Mouse (Mus musculus) bone marrow macrophage, adult 2 months (primary cell): ENCODE measurements around the gene Tbx10. TPM values are rescaled to one million over a fixed set of nuclear protein-coding genes. Genes with fewer than 3 reads are reported as not detected.

Experiments used
- H3K27ac ChIP-seq: 2 replicates; pipeline ENCODE4 v1.5.1; 2012; ENCODE audit warnings: low read depth, low read length; ENCODE audit not compliant: insufficient read depth
- H3K4me1 ChIP-seq: 2 replicates; pipeline ENCODE4 v1.6.1; 2012; ENCODE audit warnings: low read length; ENCODE audit not compliant: control insufficient read depth, insufficient read depth
- H3K4me3 ChIP-seq: 2 replicates; pipeline ENCODE4 v1.5.1; 2012; ENCODE audit warnings: mild to moderate bottlenecking, low read length, moderate library complexity; ENCODE audit not compliant: insufficient read depth
- CTCF ChIP-seq: IDR thresholded peaks from 2 replicates; pipeline ENCODE4 v1.5.1; 2012; ENCODE audit warnings: low read depth, mild to moderate bottlenecking, low read length, moderate library complexity
- POLR2A ChIP-seq: IDR thresholded peaks from 2 replicates; pipeline ENCODE4 v1.6.1; 2012; ENCODE audit warnings: mild to moderate bottlenecking, low read depth, low read length, borderline replicate concordance
- polyA plus RNA-seq: library from polyadenylated mRNA; stranded (reverse); fragments of >200 nt; gene quantifications from 2 replicates; pipeline ENCODE4 v1.2.4, GENCODE M21; 2012; ENCODE audit not compliant: missing spikeins, insufficient read depth, insufficient read length

Gene Tbx10
- polyA plus RNA-seq, 1 experiment = not detected

DNA sequence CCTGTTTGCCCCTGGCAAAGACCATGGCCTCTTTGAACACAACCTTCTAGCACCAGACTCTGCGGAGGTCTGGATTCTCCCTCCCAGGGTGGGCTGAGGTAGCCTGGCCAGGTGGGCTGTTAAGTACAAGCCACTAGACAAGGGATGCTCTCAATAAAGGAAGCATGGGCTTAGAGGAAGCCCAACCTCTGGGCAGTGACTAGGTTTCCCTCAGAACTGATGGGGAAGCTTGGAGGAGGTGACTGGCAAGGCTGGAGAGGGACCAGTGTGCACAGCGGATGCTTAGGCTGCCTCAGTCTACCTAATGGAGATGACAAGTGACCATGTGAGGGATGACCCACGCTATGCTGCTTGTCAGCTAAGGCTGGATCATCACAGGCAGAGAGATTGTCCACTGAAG lies 586 bp upstream of the Tbx10 start:
- Histone ChIP-seq H3K27ac (no peak overlapping the region), H3K4me3 (no peak overlapping the region), H3K4me1 (peaks cover 3% of the 10 kb centered on the region)
- TF ChIP-seq POLR2A (no peak), CTCF (no peak)

GRCm38 (mm10) chr19:3994932-3995331 lies 2.4 kb downstream of the Tbx10 start:
- Histone ChIP-seq H3K27ac (no peak overlapping the region), H3K4me3 (no peak overlapping the region), H3K4me1 (peaks cover 17% of the 10 kb centered on the region)
- TF ChIP-seq POLR2A (no peak), CTCF (no peak)

DNA sequence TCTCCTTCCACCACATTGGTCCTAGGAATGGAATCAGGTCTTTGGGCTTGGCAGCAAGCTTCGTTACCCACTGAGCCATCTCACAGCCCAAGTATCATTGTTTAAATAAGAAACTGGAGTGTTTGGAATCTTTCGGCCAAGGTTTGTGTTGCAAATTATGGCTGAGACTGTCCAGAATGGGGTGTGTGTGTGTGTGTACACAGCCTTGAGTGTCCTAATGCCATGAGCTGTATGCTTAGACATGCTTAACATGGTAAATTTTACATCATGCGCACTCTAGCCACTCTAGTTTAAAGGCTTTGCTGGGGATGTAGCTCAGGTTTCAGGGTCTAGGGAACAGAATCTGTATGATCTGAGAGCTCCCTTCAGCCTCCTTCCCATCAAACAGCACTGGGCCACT lies 3.0 kb downstream of the Tbx10 start:
- no peak for TF ChIP-seq CTCF
- TF ChIP-seq POLR2A = no peak
- H3K4me3 ChIP-seq = no peak overlapping the region
- H3K27ac ChIP-seq = no peak overlapping the region
- H3K4me1 ChIP-seq = peaks cover 17% of the 10 kb centered on the region

GRCm38 (mm10) chr19:3996106-3996505 lies 3.6 kb downstream of the Tbx10 start:
- H3K4me1 ChIP-seq = peaks cover 19% of the 10 kb centered on the region
- H3K27ac ChIP-seq = no peak overlapping the region
- H3K4me3 ChIP-seq = no peak overlapping the region
- TF ChIP-seq POLR2A (no peak), CTCF (no peak)

DNA sequence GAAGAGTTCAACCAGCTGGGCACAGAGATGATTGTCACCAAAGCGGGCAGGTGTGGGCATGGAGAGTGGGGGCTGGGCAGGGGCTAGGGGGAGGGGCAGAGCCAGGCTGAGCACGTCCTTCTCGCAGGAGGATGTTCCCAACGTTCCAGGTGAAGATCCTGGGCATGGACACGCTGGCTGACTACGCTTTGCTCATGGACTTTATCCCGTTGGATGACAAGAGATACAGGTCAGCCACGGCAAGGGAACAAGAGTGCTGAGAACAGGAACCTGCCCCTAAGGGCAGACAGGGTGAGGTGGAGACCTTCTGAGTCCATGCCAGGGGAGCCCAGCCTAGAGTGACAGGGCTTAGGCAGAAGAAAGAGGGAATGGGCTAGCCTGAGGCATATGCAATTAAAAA lies 4.2 kb downstream of the Tbx10 start:
- Histone ChIP-seq H3K4me1 (peaks cover 23% of the 10 kb centered on the region), H3K4me3 (no peak overlapping the region), H3K27ac (no peak overlapping the region)
- TF ChIP-seq POLR2A (no peak), CTCF (no peak)

DNA sequence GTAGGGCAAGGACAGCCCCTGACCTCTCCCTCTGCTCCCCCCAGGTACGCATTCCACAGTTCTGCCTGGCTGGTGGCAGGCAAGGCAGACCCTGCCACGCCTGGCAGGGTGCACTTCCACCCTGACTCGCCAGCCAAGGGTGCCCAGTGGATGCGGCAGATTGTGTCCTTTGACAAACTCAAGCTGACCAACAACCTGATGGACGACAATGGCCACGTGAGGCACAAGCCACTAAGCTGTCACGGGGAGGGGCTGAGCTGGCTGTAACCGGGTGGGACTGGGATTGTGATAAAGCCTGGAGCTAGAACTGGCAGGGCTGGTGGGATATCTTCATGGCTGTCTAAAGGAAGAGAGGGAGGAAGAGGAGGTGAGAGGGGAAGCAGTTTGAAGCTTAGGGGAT lies 4.7 kb downstream of the Tbx10 start:
- no peak overlapping the region for H3K27ac ChIP-seq
- TF ChIP-seq POLR2A = no peak
- TF ChIP-seq CTCF = no peak
- H3K4me1 ChIP-seq = peaks cover 23% of the 10 kb centered on the region
- no peak overlapping the region for H3K4me3 ChIP-seq

DNA sequence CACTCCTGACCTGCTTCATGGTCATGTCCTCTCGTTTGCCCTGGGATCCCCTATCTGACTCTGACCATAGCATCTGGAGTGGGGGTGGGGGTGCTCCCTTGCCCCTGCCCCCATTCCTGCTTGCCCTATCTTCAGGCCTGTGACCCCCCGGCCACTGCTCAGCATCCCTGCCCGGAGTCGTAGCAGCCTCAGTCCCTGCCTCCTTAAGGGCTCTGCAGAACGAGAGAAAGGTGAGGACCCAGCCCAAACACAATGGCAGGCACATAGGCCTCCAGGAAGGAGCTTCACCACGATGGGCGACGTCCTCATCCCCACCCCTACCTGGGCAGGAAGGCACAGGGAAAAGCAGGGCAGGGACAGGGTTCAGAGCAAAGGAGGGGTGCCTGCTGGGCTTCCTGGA lies 5.8 kb downstream of the Tbx10 start:
- Histone ChIP-seq H3K4me3 (no peak overlapping the region), H3K4me1 (peaks cover 23% of the 10 kb centered on the region), H3K27ac (no peak overlapping the region)
- TF ChIP-seq POLR2A (no peak), CTCF (no peak)

- TF ChIP-seq CTCF (no peak), POLR2A (no peak)
- Histone ChIP-seq H3K4me3 (peak overlapping the region; percentile 49), H3K4me1 (peaks cover 23% of the 10 kb centered on the region), H3K27ac (peak overlapping the region; percentile 69)
Observed at GRCm38 (mm10) chr19:3999121-3999730, 6.7 kb downstream of the Tbx10 start.

- TF ChIP-seq POLR2A (no peak), CTCF (peak; percentile 22; the same call in 1 of the 2 replicates)
- H3K4me1 ChIP-seq = peaks cover 23% of the 10 kb centered on the region
- peak within 1 kb of the TSS; percentile 95 for H3K27ac ChIP-seq
Observed at GRCm38 (mm10) chr19:4000119-4000900, 7.8 kb downstream of the Tbx10 start, which contains the start of the genes Nudt8 and Gm49405. Gene Nudt8 (plus strand): TSS chr19:4000580. Gene Gm49405 (plus strand): TSS chr19:4000626.

GRCm38 (mm10) chr19:4000949-4001525 lies 8.5 kb downstream of the Tbx10 start:
- Histone ChIP-seq H3K4me1 (peaks cover 22% of the 10 kb centered on the region), H3K4me3 (peak overlapping the region; percentile 95), H3K27ac (peak overlapping the region; percentile 95)
- TF ChIP-seq CTCF (no peak), POLR2A (no peak)

More at GRCm38 (mm10) chr19:4000119-4000900, 7.8 kb downstream of the Tbx10 start, which contains the start of the genes Nudt8 and Gm49405:
- peak within 1 kb of the TSS; percentile 95 for H3K4me3 ChIP-seq
